Mouse (Mus musculus) stomach, embryonic 16.5 days (tissue): ENCODE measurements around the gene Coq9. TPM values are rescaled to one million over a fixed set of nuclear protein-coding genes. Genes with fewer than 3 reads are reported as not detected.

ENCODE experiments used
- ATAC-seq: fragments of 200-750 bp; cut with Nextera tagmentation; 2 replicates; pipeline ENCODE4 v1.8.0; 2017; ENCODE audit warnings: moderate number of reproducible peaks, moderate TSS enrichment; ENCODE audit not compliant: insufficient read depth, low FRiP score
- H3K27ac ChIP-seq: fragments of 300-500 bp; sonication (generic); 2 replicates; pipeline ENCODE4 v1.5.1; 2014; ENCODE audit warnings: low read length
- H3K27me3 ChIP-seq: fragments of 300-500 bp; sonication (generic); 2 replicates; pipeline ENCODE4 v1.6.1; 2014; ENCODE audit warnings: low read length, control low read depth, mixed read lengths; ENCODE audit not compliant: control insufficient read depth, insufficient read depth
- H3K36me3 ChIP-seq: fragments of 300-500 bp; sonication (generic); 2 replicates; pipeline ENCODE4 v1.6.1; 2014; ENCODE audit warnings: low read length; ENCODE audit not compliant: control insufficient read depth, insufficient read depth
- H3K4me1 ChIP-seq: fragments of 300-500 bp; sonication (generic); 2 replicates; pipeline ENCODE4 v1.6.1; 2014; ENCODE audit warnings: low read length, control low read depth, mixed read lengths; ENCODE audit not compliant: control insufficient read depth, insufficient read depth
- H3K4me2 ChIP-seq: fragments of 300-500 bp; sonication (generic); 2 replicates; pipeline ENCODE4 v1.6.1; 2014; ENCODE audit warnings: low read depth, low read length, mixed read lengths
- H3K4me3 ChIP-seq: fragments of 300-500 bp; sonication (generic); replicated peaks from 2 replicates; pipeline ENCODE4 v1.5.1; 2014; ENCODE audit warnings: mild to moderate bottlenecking, low read length
- H3K9ac ChIP-seq: fragments of 300-500 bp; sonication (generic); 2 replicates; pipeline ENCODE4 v1.6.1; 2014; ENCODE audit warnings: low read length
- H3K9me3 ChIP-seq: fragments of 300-500 bp; sonication (generic); replicated peaks from 2 replicates; pipeline ENCODE4 v1.6.1; 2016; ENCODE audit warnings: low read length, control low read depth; ENCODE audit not compliant: control insufficient read depth
- WGBS: fragments of 180-500 bp; shearing (Covaris S2); extraction: QIAGEN DNeasy Blood & Tissue Kit; methylation state at CpG from one replicate; pipeline ENCODE4 v1.1.7; 2014; 5-methylcytosine and 5-hydroxymethylcytosine counted together
- polyA plus RNA-seq: library from polyadenylated mRNA; unstranded; fragments of >200 nt; fragmentation: Nextera tagmentation; extraction: Ambion mirVana; gene quantifications from 2 replicates; pipeline ENCODE4 v1.2.1, GENCODE M21; 2015

Gene Coq9
- polyA plus RNA-seq, 1 experiment from 2014 or later: 94.3 TPM

GRCm38 (mm10) chr8:94861352-94861910 is 23.3 kb downstream of the Coq9 start:
- Histone ChIP-seq H3K27ac (no peak overlapping the region), H3K4me3 (no peak overlapping the region), H3K4me1 (peaks cover 5% of the 10 kb centered on the region), H3K27me3 (no peaks in the 10 kb centered on the region), H3K4me2 (no peak overlapping the region), H3K9ac (no peak overlapping the region), H3K36me3 (0 out of 2 replicates have a peak, but pooled peaks cover 8% of the 10 kb centered on the region), H3K9me3 (no peaks in the 10 kb centered on the region)
- WGBS: 72% methylated on average over 8 of the region's 8 CpGs
- ATAC-seq: no peak

GRCm38 (mm10) chr8:94862487-94863220 is 24.5 kb downstream of the Coq9 start:
- Histone ChIP-seq H3K9ac (no peak overlapping the region), H3K27me3 (no peaks in the 10 kb centered on the region), H3K9me3 (no peaks in the 10 kb centered on the region), H3K27ac (no peak overlapping the region; the same call in 1 of the 2 replicates), H3K4me1 (peaks cover 5% of the 10 kb centered on the region), H3K4me3 (no peak overlapping the region), H3K36me3 (0 out of 2 replicates have a peak, but pooled peaks cover 8% of the 10 kb centered on the region), H3K4me2 (no peak overlapping the region)
- ATAC-seq: no peak
- 83% methylated on average over 12 of the region's 12 CpGs for WGBS

- no peak overlapping the region for H3K27ac ChIP-seq
- no peak for ATAC-seq
- 73% methylated on average over 10 of the region's 10 CpGs for WGBS
- no peaks in the 10 kb centered on the region for H3K9me3 ChIP-seq
- 0 out of 2 replicates have a peak, but pooled peaks cover 8% of the 10 kb centered on the region for H3K36me3 ChIP-seq
- H3K4me3 ChIP-seq: no peak overlapping the region
- no peak overlapping the region for H3K4me2 ChIP-seq
- H3K9ac ChIP-seq: no peak overlapping the region
- no peaks in the 10 kb centered on the region for H3K27me3 ChIP-seq
- peaks cover 4% of the 10 kb centered on the region for H3K4me1 ChIP-seq
These were observed 26.0 kb downstream of the Coq9 start for GRCm38 (mm10) chr8:94863897-94864673.

GRCm38 (mm10) chr8:94865292-94865691 is 27.2 kb downstream of the Coq9 start:
- no peaks in the 10 kb centered on the region for H3K9me3 ChIP-seq
- peaks cover 15% of the 10 kb centered on the region for H3K4me1 ChIP-seq
- WGBS: 81% methylated on average over 10 of the region's 10 CpGs
- H3K4me3 ChIP-seq: no peak overlapping the region
- no peaks in the 10 kb centered on the region for H3K27me3 ChIP-seq
- no peak for ATAC-seq
- no peak overlapping the region for H3K4me2 ChIP-seq
- H3K36me3 ChIP-seq: 0 out of 2 replicates have a peak, but pooled peaks cover 8% of the 10 kb centered on the region
- H3K27ac ChIP-seq: no peak overlapping the region
- no peak overlapping the region for H3K9ac ChIP-seq

- 87% methylated on average over 9 of the region's 9 CpGs for WGBS
- H3K4me3 ChIP-seq: no peak overlapping the region
- H3K9me3 ChIP-seq: no peaks in the 10 kb centered on the region
- H3K4me2 ChIP-seq: no peak overlapping the region
- peaks cover 27% of the 10 kb centered on the region for H3K4me1 ChIP-seq
- H3K9ac ChIP-seq: no peak overlapping the region
- no peak overlapping the region for H3K27ac ChIP-seq
- ATAC-seq: no peak
- H3K27me3 ChIP-seq: no peaks in the 10 kb centered on the region
- 0 out of 2 replicates have a peak, but pooled peaks cover 8% of the 10 kb centered on the region for H3K36me3 ChIP-seq
These were observed 28.8 kb downstream of the Coq9 start for GRCm38 (mm10) chr8:94866921-94867320.

- H3K4me1 ChIP-seq: peaks cover 33% of the 10 kb centered on the region
These were observed 31.0 kb downstream of the Coq9 start for GRCm38 (mm10) chr8:94869146-94869545.

GRCm38 (mm10) chr8:94870003-94870402 is 31.9 kb downstream of the Coq9 start:
- Histone ChIP-seq H3K27me3 (no peaks in the 10 kb centered on the region), H3K27ac (no peak overlapping the region), H3K4me3 (peak overlapping the region; percentile 50), H3K4me2 (peak overlapping the region; percentile 81), H3K9me3 (no peaks in the 10 kb centered on the region), H3K36me3 (0 out of 2 replicates have a peak, but pooled peaks cover 2% of the 10 kb centered on the region), H3K4me1 (peaks cover 40% of the 10 kb centered on the region), H3K9ac (peak overlapping the region; percentile 71)
- no peak for ATAC-seq
- 40% methylated on average over 4 of the region's 4 CpGs for whole genome bisulfite sequencing

More at GRCm38 (mm10) chr8:94869146-94869545, 31.0 kb downstream of the Coq9 start:
- no peaks in the 10 kb centered on the region for H3K9me3 ChIP-seq
- H3K9ac ChIP-seq: peak overlapping the region; percentile 29; the same call in 1 of the 2 replicates
- H3K27me3 ChIP-seq: no peaks in the 10 kb centered on the region
- H3K4me2 ChIP-seq: no peak overlapping the region
- ATAC-seq: no peak
- H3K4me3 ChIP-seq: no peak overlapping the region
- H3K27ac ChIP-seq: no peak overlapping the region
- WGBS: 58% methylated on average over 7 of the region's 7 CpGs
- H3K36me3 ChIP-seq: 0 out of 2 replicates have a peak, but pooled peaks cover 4% of the 10 kb centered on the region

- Histone ChIP-seq H3K9me3 (no peaks in the 10 kb centered on the region), H3K36me3 (no peaks in the 10 kb centered on the region), H3K27ac (peak overlapping the region; percentile 84), H3K4me3 (peak overlapping the region; percentile 50), H3K9ac (peak overlapping the region; percentile 71), H3K27me3 (no peaks in the 10 kb centered on the region), H3K4me2 (peak overlapping the region; percentile 81), H3K4me1 (peaks cover 43% of the 10 kb centered on the region)
- 6% methylated on average over 22 of the region's 22 CpGs for WGBS
- ATAC-seq: no peak
These were observed 32.5 kb downstream of the Coq9 start for GRCm38 (mm10) chr8:94870474-94871107.
